Mouse (Mus musculus): ENCODE measurements around the gene Ica1.

Gene Ica1

GRCm38 (mm10) chr6:8644703-8645102 is 133.6 kb downstream of the Ica1 start:
- DNase-seq (ENCODE audit: low spot score) = no peak

GRCm38 (mm10) chr6:8640863-8641262 is 137.4 kb downstream of the Ica1 start:
- DNase-seq (ENCODE audit: low spot score) = no peak

- no peak for DNase-seq (ENCODE audit: low spot score)
These were observed 138.8 kb downstream of the Ica1 start for GRCm38 (mm10) chr6:8639526-8639925.

- no peak for DNase-seq (ENCODE audit: low spot score)
These were observed 139.4 kb downstream of the Ica1 start for GRCm38 (mm10) chr6:8638899-8639298.

GRCm38 (mm10) chr6:8638122-8638521 is 140.2 kb downstream of the Ica1 start:
- no peak for DNase-seq (ENCODE audit: low spot score)

GRCm38 (mm10) chr6:8632701-8633100 is 145.6 kb downstream of the Ica1 start:
- DNase-seq (ENCODE audit: low spot score) = no peak

- DNase-seq (ENCODE audit: low spot score) = no peak
These were observed 146.2 kb downstream of the Ica1 start for GRCm38 (mm10) chr6:8631986-8632632.

- DNase-seq (ENCODE audit: low spot score) = no peak
These were observed 146.9 kb downstream of the Ica1 start for GRCm38 (mm10) chr6:8631362-8631761.

- DNase-seq (ENCODE audit: low spot score) = no peak
These were observed 147.8 kb downstream of the Ica1 start for GRCm38 (mm10) chr6:8630531-8630930.

GRCm38 (mm10) chr6:8628715-8629267 is 149.5 kb downstream of the Ica1 start:
- no peak for DNase-seq (ENCODE audit: low spot score)

- no peak for DNase-seq (ENCODE audit: low spot score)
These were observed 150.1 kb downstream of the Ica1 start for GRCm38 (mm10) chr6:8628226-8628625.

GRCm38 (mm10) chr6:8623045-8623444 is 155.2 kb downstream of the Ica1 start:
- no peak for DNase-seq (ENCODE audit: low spot score)

- DNase-seq (ENCODE audit: low spot score) = no peak
These were observed 158.5 kb downstream of the Ica1 start for GRCm38 (mm10) chr6:8619582-8620350.

- DNase-seq (ENCODE audit: low spot score) = no peak
These were observed 160.9 kb downstream of the Ica1 start for GRCm38 (mm10) chr6:8617369-8617768.

GRCm38 (mm10) chr6:8591665-8592064 is 186.6 kb downstream of the Ica1 start:
- DNase-seq (ENCODE audit: low spot score) = no peak

GRCm38 (mm10) chr6:8583892-8584291 is 194.4 kb downstream of the Ica1 start:
- DNase-seq (ENCODE audit: low spot score) = no peak

- no peak for DNase-seq (ENCODE audit: low spot score)
These were observed 195.9 kb downstream of the Ica1 start for GRCm38 (mm10) chr6:8582377-8582776.
